Mouse (Mus musculus) midbrain, postnatal 0 days (tissue): ENCODE results near the gene 4430402I18Rik. TPM values are rescaled to one million over a fixed set of nuclear protein-coding genes. Genes with fewer than 3 reads are reported as not detected.
A peak's percentile ranks its signal among the peaks of the same experiment; 100 is the strongest.

Source experiments
- ATAC-seq: fragments of 200-750 bp; cut with Nextera tagmentation; 2 replicates; pipeline ENCODE4 v1.8.0; 2017; ENCODE audit warnings: moderate number of reproducible peaks, mild to moderate bottlenecking, moderate TSS enrichment, moderate library complexity; ENCODE audit not compliant: low FRiP score
- DNase-seq: peaks from one replicate; pipeline ENCODE4 v3.0.0-alpha.2; 2015; ENCODE audit warnings: low spot score
- H3K27ac ChIP-seq: fragments of 300-500 bp; sonication (generic); 2 replicates; pipeline ENCODE4 v1.5.1; 2014; ENCODE audit warnings: low read depth, mild to moderate bottlenecking, low read length, mixed read lengths
- H3K27me3 ChIP-seq: fragments of 300-500 bp; sonication (generic); 2 replicates; pipeline ENCODE4 v1.6.1; 2014; ENCODE audit warnings: low read length, control low read depth, mixed read lengths; ENCODE audit not compliant: insufficient read depth
- H3K36me3 ChIP-seq: fragments of 300-500 bp; sonication (generic); 2 replicates; pipeline ENCODE4 v1.6.1; 2014; ENCODE audit warnings: low read length, control low read depth, mixed read lengths; ENCODE audit not compliant: insufficient read depth
- H3K4me1 ChIP-seq: fragments of 300-500 bp; sonication (generic); 2 replicates; pipeline ENCODE4 v1.6.1; 2014; ENCODE audit warnings: mild to moderate bottlenecking, control low read depth, antibody characterized with exemption, low read length, mixed read lengths; ENCODE audit not compliant: insufficient read depth
- H3K4me2 ChIP-seq: fragments of 300-500 bp; sonication (generic); 2 replicates; pipeline ENCODE4 v1.6.1; 2014; ENCODE audit warnings: low read depth, mild to moderate bottlenecking, low read length, mixed read lengths; ENCODE audit not compliant: poor library complexity, severe bottlenecking
- H3K4me3 ChIP-seq: fragments of 300-500 bp; sonication (generic); 2 replicates; pipeline ENCODE4 v1.5.1; 2014; ENCODE audit warnings: low read depth, mild to moderate bottlenecking, low read length, moderate library complexity
- H3K9ac ChIP-seq: fragments of 300-500 bp; sonication (generic); replicated peaks from 2 replicates; pipeline ENCODE4 v1.6.1; 2014; ENCODE audit warnings: mild to moderate bottlenecking, low read length, moderate library complexity, mixed read lengths; ENCODE audit not compliant: poor library complexity, severe bottlenecking
- H3K9me3 ChIP-seq: fragments of 300-500 bp; sonication (generic); 2 replicates; pipeline ENCODE4 v1.6.1; 2016; ENCODE audit warnings: low read length, control low read depth
- CTCF ChIP-seq: IDR thresholded peaks from 2 replicates; pipeline ENCODE4 v1.5.1; 2016; ENCODE audit warnings: antibody characterized with exemption, mild to moderate bottlenecking
- WGBS: fragments of 180-500 bp; shearing (Covaris S2); extraction: QIAGEN DNeasy Blood & Tissue Kit; methylation state at CpG from one replicate; pipeline ENCODE4 v1.1.7; 2014; 5-methylcytosine and 5-hydroxymethylcytosine counted together
- polyA plus RNA-seq: library from polyadenylated mRNA; unstranded; fragments of >200 nt; fragmentation: Nextera tagmentation; extraction: Ambion mirVana; gene quantifications from 2 replicates; pipeline ENCODE4 v1.2.1, GENCODE M21; 2015
- total RNA-seq: library from RNA; depleted of rRNA; stranded (reverse); fragments of >200 nt; gene quantifications from 2 replicates; pipeline ENCODE4 v1.2.3, GENCODE M21; 2014

4430402I18Rik gene
- total and polyA plus RNA-seq, 2 experiments from 2014 or later: 2.1 to 2.3 TPM

DNA sequence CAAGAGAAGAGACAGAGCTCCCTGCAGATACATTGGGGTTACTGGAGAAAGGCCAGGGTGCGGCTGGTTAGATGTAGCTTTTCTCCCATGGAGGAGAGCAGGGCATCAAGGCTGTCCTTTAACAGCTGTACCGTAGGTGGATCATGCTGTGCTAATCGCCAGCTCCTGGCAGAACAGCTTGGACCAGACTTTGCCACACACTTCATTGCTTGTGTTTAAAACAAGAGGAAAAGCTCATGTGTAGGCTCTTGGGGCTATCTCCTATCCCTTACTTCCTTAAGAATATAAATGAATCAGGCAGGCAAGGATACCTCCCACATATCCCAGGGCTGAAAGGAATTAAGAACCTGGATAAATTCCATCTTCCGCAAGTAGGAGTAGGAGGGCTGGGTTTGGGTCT lies 64.8 kb downstream of the 4430402I18Rik start:
- H3K9ac ChIP-seq: no peak overlapping the region
- WGBS: 84% methylated on average over 4 of the region's 4 CpGs
- no peak overlapping the region for H3K27ac ChIP-seq
- H3K4me3 ChIP-seq: no peak overlapping the region
- ATAC-seq: no peak
- H3K36me3 ChIP-seq: peaks cover 24% of the 10 kb centered on the region
- DNase-seq: no peak
- H3K4me1 ChIP-seq: no peaks in the 10 kb centered on the region
- no peak for TF ChIP-seq CTCF
- no peaks in the 10 kb centered on the region for H3K27me3 ChIP-seq
- no peak overlapping the region for H3K4me2 ChIP-seq
- H3K9me3 ChIP-seq: no peaks in the 10 kb centered on the region

DNA sequence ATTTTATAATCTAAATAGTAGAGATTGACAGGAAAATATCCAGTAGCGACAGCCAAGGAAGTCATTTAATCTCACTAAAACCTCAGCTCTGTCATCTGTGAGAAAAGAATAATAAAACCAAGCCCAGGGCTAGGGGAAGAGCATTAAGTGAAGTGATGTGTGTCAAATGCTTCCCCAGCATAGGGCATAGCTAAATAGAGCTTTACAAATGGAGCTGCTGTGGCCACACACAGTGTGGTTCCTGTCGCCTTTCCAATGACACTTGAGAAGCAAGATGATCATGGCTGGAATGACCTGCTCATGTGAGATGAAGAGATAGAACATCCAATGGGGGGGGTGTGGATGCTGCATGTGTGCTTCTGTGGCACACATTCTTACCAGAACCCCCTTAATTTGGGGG lies 65.5 kb downstream of the 4430402I18Rik start:
- TF ChIP-seq CTCF: no peak
- Histone ChIP-seq H3K4me2 (no peak overlapping the region), H3K4me1 (no peaks in the 10 kb centered on the region), H3K4me3 (no peak overlapping the region), H3K36me3 (peaks cover 24% of the 10 kb centered on the region), H3K27ac (no peak overlapping the region), H3K9me3 (no peaks in the 10 kb centered on the region), H3K9ac (no peak overlapping the region), H3K27me3 (no peaks in the 10 kb centered on the region)
- DNase-seq: peak; percentile 17
- 55% methylated on average over 2 of the region's 2 CpGs for WGBS
- ATAC-seq: no peak

DNA sequence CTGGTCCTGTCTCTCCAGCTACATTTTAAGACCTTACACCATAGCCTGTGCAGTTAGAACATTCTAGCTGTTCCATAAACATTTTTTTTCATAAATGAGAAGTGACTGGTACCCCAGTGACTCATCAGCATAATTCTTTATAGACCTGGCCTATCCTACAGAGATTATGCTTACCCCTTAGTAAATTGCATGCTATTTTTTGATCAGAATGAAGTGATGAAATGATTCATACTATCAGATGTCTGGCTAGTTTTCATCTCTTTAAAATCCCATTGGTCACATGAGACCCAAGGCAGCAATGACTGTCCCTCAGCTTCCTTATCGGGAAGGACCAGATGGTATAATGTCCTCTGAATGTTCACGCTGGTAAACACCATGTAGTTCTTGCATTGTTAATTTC lies 66.8 kb downstream of the 4430402I18Rik start:
- DNase-seq: no peak
- Histone ChIP-seq H3K36me3 (peaks cover 13% of the 10 kb centered on the region), H3K27ac (no peak overlapping the region), H3K4me2 (no peak overlapping the region), H3K27me3 (no peaks in the 10 kb centered on the region), H3K9me3 (no peaks in the 10 kb centered on the region), H3K9ac (no peak overlapping the region), H3K4me3 (no peak overlapping the region), H3K4me1 (0 out of 2 replicates have a peak, but pooled peaks cover 3% of the 10 kb centered on the region)
- 93% methylated on average over 2 of the region's 2 CpGs for WGBS
- no peak for TF ChIP-seq CTCF
- ATAC-seq: no peak

DNA sequence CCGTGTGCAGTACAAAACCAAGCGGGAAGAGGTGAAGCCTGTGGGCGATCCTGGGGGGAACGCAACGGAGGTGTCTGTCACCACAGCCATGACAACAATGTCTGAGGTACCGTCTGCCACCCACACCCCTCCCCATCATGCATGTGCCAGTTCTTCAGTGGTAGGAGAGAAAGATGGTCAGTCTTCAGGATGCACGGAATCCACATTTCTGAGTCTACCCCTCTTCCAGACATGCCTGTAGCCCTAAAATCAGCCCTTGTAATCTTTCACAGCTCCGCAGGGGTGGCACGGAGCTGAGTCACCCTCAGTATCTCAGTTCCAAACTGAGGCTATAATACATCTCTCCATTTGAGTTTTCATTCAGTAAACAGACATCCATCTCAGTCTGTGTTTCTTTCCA lies 70.1 kb downstream of the 4430402I18Rik start:
- H3K4me2 ChIP-seq: no peak overlapping the region
- no peaks in the 10 kb centered on the region for H3K9me3 ChIP-seq
- no peaks in the 10 kb centered on the region for H3K27me3 ChIP-seq
- peak overlapping the region; percentile 21; the same call in 1 of the 2 replicates for H3K27ac ChIP-seq
- WGBS: 76% methylated on average over 9 of the region's 9 CpGs
- H3K36me3 ChIP-seq: no peaks in the 10 kb centered on the region
- no peak overlapping the region for H3K4me3 ChIP-seq
- DNase-seq (no peak), ATAC-seq (no peak)
- TF ChIP-seq CTCF: no peak
- 0 out of 2 replicates have a peak, but pooled peaks cover 3% of the 10 kb centered on the region for H3K4me1 ChIP-seq
- no peak overlapping the region for H3K9ac ChIP-seq

DNA sequence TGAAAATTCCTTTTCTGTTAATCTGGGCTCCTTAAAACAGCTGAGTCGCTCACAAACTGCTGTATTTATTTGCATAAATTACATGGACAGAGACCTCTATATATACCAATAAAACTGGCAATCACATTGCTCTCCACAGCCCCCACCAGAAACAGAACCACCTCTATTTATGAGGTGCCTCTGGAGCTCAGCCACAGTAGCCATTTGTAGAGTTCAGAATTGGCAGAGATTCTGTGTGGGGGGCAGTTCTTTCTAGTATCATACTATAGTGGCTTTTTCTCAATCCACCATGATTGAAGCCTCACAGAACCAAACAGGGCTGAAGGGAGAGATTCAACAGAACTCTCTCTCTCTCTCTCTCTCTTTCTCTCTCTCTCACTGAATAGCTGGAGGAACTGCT lies 71.0 kb downstream of the 4430402I18Rik start:
- H3K27ac ChIP-seq: 0 out of 2 replicates have a peak overlapping the region, but pooled peaks have one; percentile 2
- no peak overlapping the region for H3K4me3 ChIP-seq
- H3K9me3 ChIP-seq: no peaks in the 10 kb centered on the region
- DNase-seq: peak; percentile 46
- H3K4me1 ChIP-seq: 0 out of 2 replicates have a peak, but pooled peaks cover 3% of the 10 kb centered on the region
- no peak overlapping the region for H3K9ac ChIP-seq
- ATAC-seq: peak; percentile 44; the same call in 1 of the 2 replicates
- no peak for TF ChIP-seq CTCF
- H3K36me3 ChIP-seq: no peaks in the 10 kb centered on the region
- WGBS: 20% methylated on average over 1 of the region's 1 CpGs
- no peak overlapping the region for H3K4me2 ChIP-seq
- H3K27me3 ChIP-seq: no peaks in the 10 kb centered on the region

DNA sequence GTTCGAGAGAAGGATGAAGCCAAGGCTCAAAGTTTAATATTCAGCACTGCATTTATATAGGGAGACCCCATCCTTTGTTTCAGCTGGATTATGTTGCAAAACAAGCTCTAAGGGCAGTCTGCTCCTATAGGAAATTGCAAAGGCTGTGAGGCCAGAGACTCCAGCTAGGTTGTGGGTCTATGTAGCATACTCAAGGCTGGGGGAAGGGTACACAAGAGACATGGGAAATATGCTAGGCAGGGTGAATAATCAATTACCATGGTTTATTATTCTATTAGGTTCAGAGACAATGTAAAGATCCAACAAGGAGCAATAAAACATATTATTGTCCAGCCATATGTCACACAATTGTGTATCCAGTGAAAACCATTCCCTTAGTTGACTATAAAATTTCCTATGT lies 75.7 kb downstream of the 4430402I18Rik start:
- Histone ChIP-seq H3K9me3 (no peaks in the 10 kb centered on the region), H3K27ac (no peak overlapping the region), H3K27me3 (no peaks in the 10 kb centered on the region), H3K4me2 (no peak overlapping the region), H3K9ac (no peak overlapping the region), H3K4me1 (0 out of 2 replicates have a peak, but pooled peaks cover 3% of the 10 kb centered on the region), H3K4me3 (no peak overlapping the region), H3K36me3 (no peaks in the 10 kb centered on the region)
- no peak for TF ChIP-seq CTCF
- ATAC-seq (no peak), DNase-seq (no peak)
- 95% methylated on average over 1 of the region's 1 CpGs for WGBS
